1 mouse cellular context compared by ENCODE assay signal in genomic region chr7:98307411-98307810, GRCm38 (mm10).
TF ChIP-seq lines count a peak whose summit lies in the region.

No protein-coding gene starts in this region.

TF ChIP-seq in MEL, 35 proteins besides CTCF, POLR2A, EP300 and RAD21 (continued from another document):
- TF ChIP-seq TCF12 (IDR thresholded peaks at IDR 0.05; ENCODE audit: low read depth, low read length) = peak; percentile 61
- TF ChIP-seq ELF1 (IDR thresholded peaks at IDR 0.05; ENCODE audit: low read depth, low read length) = no peak
- TF ChIP-seq ZKSCAN1 (IDR thresholded peaks at IDR 0.05; ENCODE audit: low read depth, low read length) = no peak
- no peak for TF ChIP-seq ZC3H11A (IDR thresholded peaks at IDR 0.05; ENCODE audit: low read depth, low read length)
- no peak for TF ChIP-seq GABPA (IDR thresholded peaks at IDR 0.05; ENCODE audit: low read depth, low read length)
- no peak for TF ChIP-seq ZMIZ1 (IDR thresholded peaks at IDR 0.05; ENCODE audit: low read depth, low read length)
